Mouse (Mus musculus) midbrain, postnatal 0 days (tissue): ENCODE measurements around the gene Abcg2. TPM values are rescaled to one million over a fixed set of nuclear protein-coding genes. Genes with fewer than 3 reads are reported as not detected.
A peak's percentile ranks its signal among the peaks of the same experiment; 100 is the strongest.

ENCODE experiments used
- ATAC-seq: fragments of 200-750 bp; cut with Nextera tagmentation; 2 replicates; pipeline ENCODE4 v1.8.0; 2017; ENCODE audit warnings: moderate number of reproducible peaks, mild to moderate bottlenecking, moderate TSS enrichment, moderate library complexity; ENCODE audit not compliant: low FRiP score
- DNase-seq: peaks from one replicate; pipeline ENCODE4 v3.0.0-alpha.2; 2015; ENCODE audit warnings: low spot score
- H3K27ac ChIP-seq: fragments of 300-500 bp; sonication (generic); 2 replicates; pipeline ENCODE4 v1.5.1; 2014; ENCODE audit warnings: low read depth, mild to moderate bottlenecking, low read length, mixed read lengths
- H3K27me3 ChIP-seq: fragments of 300-500 bp; sonication (generic); 2 replicates; pipeline ENCODE4 v1.6.1; 2014; ENCODE audit warnings: low read length, control low read depth, mixed read lengths; ENCODE audit not compliant: insufficient read depth
- H3K36me3 ChIP-seq: fragments of 300-500 bp; sonication (generic); 2 replicates; pipeline ENCODE4 v1.6.1; 2014; ENCODE audit warnings: low read length, control low read depth, mixed read lengths; ENCODE audit not compliant: insufficient read depth
- H3K4me1 ChIP-seq: fragments of 300-500 bp; sonication (generic); 2 replicates; pipeline ENCODE4 v1.6.1; 2014; ENCODE audit warnings: mild to moderate bottlenecking, control low read depth, antibody characterized with exemption, low read length, mixed read lengths; ENCODE audit not compliant: insufficient read depth
- H3K4me2 ChIP-seq: fragments of 300-500 bp; sonication (generic); 2 replicates; pipeline ENCODE4 v1.6.1; 2014; ENCODE audit warnings: low read depth, mild to moderate bottlenecking, low read length, mixed read lengths; ENCODE audit not compliant: poor library complexity, severe bottlenecking
- H3K4me3 ChIP-seq: fragments of 300-500 bp; sonication (generic); 2 replicates; pipeline ENCODE4 v1.5.1; 2014; ENCODE audit warnings: low read depth, mild to moderate bottlenecking, low read length, moderate library complexity
- H3K9ac ChIP-seq: fragments of 300-500 bp; sonication (generic); replicated peaks from 2 replicates; pipeline ENCODE4 v1.6.1; 2014; ENCODE audit warnings: mild to moderate bottlenecking, low read length, moderate library complexity, mixed read lengths; ENCODE audit not compliant: poor library complexity, severe bottlenecking
- H3K9me3 ChIP-seq: fragments of 300-500 bp; sonication (generic); 2 replicates; pipeline ENCODE4 v1.6.1; 2016; ENCODE audit warnings: low read length, control low read depth
- CTCF ChIP-seq: IDR thresholded peaks from 2 replicates; pipeline ENCODE4 v1.5.1; 2016; ENCODE audit warnings: antibody characterized with exemption, mild to moderate bottlenecking
- WGBS: fragments of 180-500 bp; shearing (Covaris S2); extraction: QIAGEN DNeasy Blood & Tissue Kit; methylation state at CpG from one replicate; pipeline ENCODE4 v1.1.7; 2014; 5-methylcytosine and 5-hydroxymethylcytosine counted together
- polyA plus RNA-seq: library from polyadenylated mRNA; unstranded; fragments of >200 nt; fragmentation: Nextera tagmentation; extraction: Ambion mirVana; gene quantifications from 2 replicates; pipeline ENCODE4 v1.2.1, GENCODE M21; 2015
- total RNA-seq: library from RNA; depleted of rRNA; stranded (reverse); fragments of >200 nt; gene quantifications from 2 replicates; pipeline ENCODE4 v1.2.3, GENCODE M21; 2014

The Abcg2 gene
- total and polyA plus RNA-seq, 2 experiments from 2014 or later = 25.2 to 29.0 TPM

DNA sequence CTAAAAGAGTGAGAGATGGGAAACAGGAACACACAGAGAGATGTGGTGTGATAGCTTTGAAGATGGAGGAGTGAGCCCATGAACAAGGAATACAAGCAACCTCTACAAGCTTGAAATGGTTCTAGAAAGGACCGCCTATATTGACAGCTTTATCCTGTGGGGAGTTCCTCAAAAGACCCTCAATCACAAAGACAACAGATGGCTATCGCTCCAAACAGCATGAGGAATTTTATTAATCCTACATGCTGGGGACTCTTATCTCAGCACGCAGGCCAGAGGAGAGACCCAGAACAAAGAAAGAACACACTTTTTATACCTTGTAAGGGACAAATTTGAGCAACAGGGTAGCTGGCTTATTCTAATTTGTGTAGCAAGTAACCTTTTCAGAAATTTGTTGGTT lies 48.1 kb downstream of the Abcg2 start:
- WGBS = 49% methylated on average over 3 of the region's 3 CpGs

GRCm38 (mm10) chr6:58633731-58634130 lies 49.4 kb downstream of the Abcg2 start:
- Histone ChIP-seq H3K4me2 (no peak overlapping the region), H3K4me3 (no peak overlapping the region), H3K9me3 (no peaks in the 10 kb centered on the region), H3K27ac (no peak overlapping the region), H3K27me3 (no peaks in the 10 kb centered on the region), H3K36me3 (no peaks in the 10 kb centered on the region), H3K4me1 (no peaks in the 10 kb centered on the region), H3K9ac (no peak overlapping the region)
- TF ChIP-seq CTCF = no peak
- WGBS = 75% methylated on average over 4 of the region's 4 CpGs
- no peak for ATAC-seq
- no peak for DNase-seq

More for the DNA sequence above, 48.1 kb downstream of the Abcg2 start:
- Histone ChIP-seq H3K4me1 (no peaks in the 10 kb centered on the region), H3K9me3 (no peaks in the 10 kb centered on the region), H3K27ac (no peak overlapping the region), H3K27me3 (no peaks in the 10 kb centered on the region), H3K9ac (no peak overlapping the region), H3K4me3 (no peak overlapping the region), H3K36me3 (no peaks in the 10 kb centered on the region), H3K4me2 (no peak overlapping the region)
- DNase-seq (no peak), ATAC-seq (no peak)
- TF ChIP-seq CTCF = no peak

- no peak overlapping the region for H3K4me2 ChIP-seq
- H3K9ac ChIP-seq = no peak overlapping the region
- H3K9me3 ChIP-seq = no peaks in the 10 kb centered on the region
- ATAC-seq = no peak
- H3K27ac ChIP-seq = no peak overlapping the region
- TF ChIP-seq CTCF = no peak
- no peaks in the 10 kb centered on the region for H3K36me3 ChIP-seq
- no peak overlapping the region for H3K4me3 ChIP-seq
- no peaks in the 10 kb centered on the region for H3K27me3 ChIP-seq
- H3K4me1 ChIP-seq = no peaks in the 10 kb centered on the region
- no peak for DNase-seq
These were observed 54.2 kb downstream of the Abcg2 start for GRCm38 (mm10) chr6:58638566-58638965.

- no peak overlapping the region for H3K27ac ChIP-seq
- no peak for ATAC-seq
- no peak overlapping the region for H3K4me3 ChIP-seq
- DNase-seq = no peak
- no peaks in the 10 kb centered on the region for H3K9me3 ChIP-seq
- TF ChIP-seq CTCF = no peak
- no peaks in the 10 kb centered on the region for H3K36me3 ChIP-seq
- no peak overlapping the region for H3K9ac ChIP-seq
- WGBS = 86% methylated on average over 2 of the region's 2 CpGs
- H3K4me2 ChIP-seq = no peak overlapping the region
- no peaks in the 10 kb centered on the region for H3K27me3 ChIP-seq
- H3K4me1 ChIP-seq = no peaks in the 10 kb centered on the region
These were observed 55.1 kb downstream of the Abcg2 start for GRCm38 (mm10) chr6:58639391-58639790.

- Histone ChIP-seq H3K27me3 (no peaks in the 10 kb centered on the region), H3K4me1 (no peaks in the 10 kb centered on the region), H3K4me2 (peak overlapping the region; percentile 80), H3K4me3 (peak overlapping the region; percentile 71), H3K27ac (peak overlapping the region; percentile 38), H3K36me3 (no peaks in the 10 kb centered on the region), H3K9me3 (no peaks in the 10 kb centered on the region), H3K9ac (peak overlapping the region; percentile 60)
- DNase-seq = peak; percentile 76
- 1% methylated on average over 49 of the region's 50 CpGs for WGBS
- TF ChIP-seq CTCF = no peak
- peak; percentile 95 for ATAC-seq
These were observed 56.2 kb downstream of the Abcg2 start for GRCm38 (mm10) chr6:58640333-58641018.

GRCm38 (mm10) chr6:58641056-58641799 lies 56.9 kb downstream of the Abcg2 start:
- Histone ChIP-seq H3K36me3 (no peaks in the 10 kb centered on the region), H3K9me3 (no peaks in the 10 kb centered on the region), H3K4me2 (peak overlapping the region; percentile 80), H3K9ac (no peak overlapping the region), H3K4me1 (no peaks in the 10 kb centered on the region), H3K27ac (no peak overlapping the region), H3K4me3 (peak overlapping the region; percentile 71), H3K27me3 (no peaks in the 10 kb centered on the region)
- DNase-seq = no peak
- ATAC-seq = no peak
- TF ChIP-seq CTCF = no peak
- 51% methylated on average over 11 of the region's 11 CpGs for WGBS
